ENCODE assay signal across 16 mouse cellular contexts in genomic region chr10:117656662-117656962, GRCm38 (mm10).
"Had no signal": no experiment of that assay in that cellular context is flagged by ENCODE, and none has a peak within 500 bp of the region (broad histone marks: within the 10 kb centered on the region; RNA-seq: fewer than 3 reads in every experiment).

No protein-coding gene starts in this region.

- DNase-seq: heart, postnatal 10 days; heart, postnatal 14 days; heart, postnatal 36 days; heart, postnatal 4 days; kidney, adult 11 months; kidney, adult 18-20 months; kidney, adult 2 months; kidney, adult 8-10 months; kidney, adult 9 months; kidney, postnatal 10 days; kidney, postnatal 14 days; kidney, postnatal 25 days; kidney, postnatal 36 days; kidney, postnatal 4 days; layer of hippocampus, adult 9-11 months; layer of hippocampus, postnatal 36 days had no signal
